Mouse (Mus musculus) forebrain, embryonic 14.5 days (tissue): Measurements from ENCODE around the gene Elmo1. TPM values are rescaled to one million over a fixed set of nuclear protein-coding genes. Genes with fewer than 3 reads are reported as not detected.

ENCODE experiments used
- ATAC-seq: fragments of 200-750 bp; cut with Nextera tagmentation; 2 replicates; pipeline ENCODE4 v1.8.0; 2017; ENCODE audit warnings: mild to moderate bottlenecking, moderate library complexity
- DNase-seq: peaks from one replicate; pipeline ENCODE4 v3.0.0-alpha.2; 2015; ENCODE audit warnings: low spot score
- H3K27ac ChIP-seq: fragments of 300-500 bp; sonication (generic); 2 replicates; pipeline ENCODE4 v1.5.1; 2014; ENCODE audit warnings: low read depth, mild to moderate bottlenecking, control low read depth, low read length, moderate library complexity
- H3K27me3 ChIP-seq: fragments of 300-500 bp; sonication (generic); replicated peaks from 2 replicates; pipeline ENCODE4 v1.6.1; 2014; ENCODE audit warnings: low read length, control low read depth, mixed read lengths; ENCODE audit not compliant: control insufficient read depth, insufficient read depth
- H3K36me3 ChIP-seq: fragments of 300-500 bp; sonication (generic); 2 replicates; pipeline ENCODE4 v1.6.1; 2014; ENCODE audit warnings: low read length, control low read depth; ENCODE audit not compliant: control insufficient read depth, insufficient read depth
- H3K4me1 ChIP-seq: fragments of 300-500 bp; sonication (generic); 2 replicates; pipeline ENCODE4 v1.6.1; 2014; ENCODE audit warnings: antibody characterized with exemption, low read length, control low read depth; ENCODE audit not compliant: control insufficient read depth, insufficient read depth
- H3K4me2 ChIP-seq: fragments of 300-500 bp; sonication (generic); 2 replicates; pipeline ENCODE4 v1.6.1; 2014; ENCODE audit warnings: mild to moderate bottlenecking, control low read depth, low read length
- H3K4me3 ChIP-seq: fragments of 300-500 bp; sonication (generic); 2 replicates; pipeline ENCODE4 v1.5.1; 2014; ENCODE audit warnings: low read depth, low read length, control low read depth
- H3K9ac ChIP-seq: fragments of 300-500 bp; sonication (generic); 2 replicates; pipeline ENCODE4 v1.6.1; 2014; ENCODE audit warnings: mild to moderate bottlenecking, low read length, control low read depth, moderate library complexity
- H3K9me3 ChIP-seq: fragments of 300-500 bp; sonication (generic); replicated peaks from 2 replicates; pipeline ENCODE4 v1.6.1; 2016; ENCODE audit warnings: low read length, control low read depth, mixed read lengths; ENCODE audit not compliant: control insufficient read depth
- WGBS: fragments of 180-500 bp; shearing (Covaris S2); extraction: QIAGEN DNeasy Blood & Tissue Kit; methylation state at CpG from one replicate; pipeline ENCODE4 v1.1.7; 2014; 5-methylcytosine and 5-hydroxymethylcytosine counted together
- polyA plus RNA-seq: library from polyadenylated mRNA; unstranded; fragments of >200 nt; fragmentation: Nextera tagmentation; extraction: Ambion mirVana; gene quantifications from 2 replicates; pipeline ENCODE4 v1.2.1, GENCODE M21; 2014

Elmo1 gene
- polyA plus RNA-seq, 1 experiment from 2014 or later: 22.6 TPM

GRCm38 (mm10) chr13:20327975-20328374 is 237.6 kb downstream of the Elmo1 start:
- no peaks in the 10 kb centered on the region for H3K4me1 ChIP-seq
- 56% methylated on average over 3 of the region's 3 CpGs for WGBS
- H3K27me3 ChIP-seq: no peaks in the 10 kb centered on the region
- no peak for ATAC-seq
- H3K4me2 ChIP-seq: no peak overlapping the region
- H3K27ac ChIP-seq: no peak overlapping the region
- no peak overlapping the region for H3K4me3 ChIP-seq
- no peaks in the 10 kb centered on the region for H3K36me3 ChIP-seq
- H3K9me3 ChIP-seq: no peaks in the 10 kb centered on the region
- no peak overlapping the region for H3K9ac ChIP-seq
- DNase-seq: no peak

DNA sequence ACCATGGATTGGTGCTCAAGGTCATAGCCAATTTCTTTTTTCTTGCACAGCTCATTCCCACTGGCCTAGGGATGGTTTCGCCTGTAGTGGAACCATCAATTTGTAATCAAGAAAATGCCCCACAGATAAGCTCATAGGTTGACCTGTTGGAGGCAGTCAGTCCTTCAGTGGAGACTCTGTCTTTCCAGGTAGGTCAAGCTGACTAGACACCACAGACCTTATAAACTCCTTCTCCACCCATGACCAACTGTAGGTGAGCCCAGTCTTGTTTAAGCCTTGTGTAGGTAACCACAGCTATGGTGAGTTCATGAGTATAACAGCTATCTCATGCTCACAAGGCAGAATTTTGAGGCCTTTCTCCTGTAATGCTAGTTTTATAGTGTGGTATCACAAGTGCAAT is 238.3 kb downstream of the Elmo1 start:
- DNase-seq: no peak

DNA sequence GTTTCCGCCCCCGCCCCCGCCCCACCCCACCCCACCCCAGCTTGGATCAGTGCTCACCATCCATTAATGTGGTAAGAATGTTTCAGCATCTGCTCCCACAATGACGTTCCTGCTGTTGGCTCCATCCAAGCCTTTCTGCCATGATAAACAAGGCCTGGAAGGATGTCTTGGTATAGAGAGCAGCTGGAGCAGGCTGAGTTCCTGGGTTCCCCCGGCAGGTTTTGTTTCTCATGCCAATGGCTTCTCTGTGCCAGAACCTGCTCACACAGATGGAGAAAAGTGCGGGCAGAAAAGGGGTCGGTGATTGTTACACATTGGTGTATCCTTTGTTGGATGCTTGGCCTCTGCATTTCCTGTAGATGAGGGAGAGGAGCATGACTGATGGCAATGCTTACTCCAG is 240.6 kb downstream of the Elmo1 start:
- ATAC-seq (0 out of 2 replicates have a peak, but pooled peaks have one; percentile 23), DNase-seq (no peak)
- Histone ChIP-seq H3K4me3 (no peak overlapping the region), H3K27me3 (no peaks in the 10 kb centered on the region), H3K36me3 (no peaks in the 10 kb centered on the region), H3K27ac (no peak overlapping the region), H3K4me1 (no peaks in the 10 kb centered on the region), H3K9ac (no peak overlapping the region), H3K4me2 (no peak overlapping the region), H3K9me3 (no peaks in the 10 kb centered on the region)
- 78% methylated on average over 7 of the region's 7 CpGs for WGBS

More for the DNA sequence above, 238.3 kb downstream of the Elmo1 start:
- H3K9ac ChIP-seq: no peak overlapping the region
- no peaks in the 10 kb centered on the region for H3K36me3 ChIP-seq
- H3K9me3 ChIP-seq: no peaks in the 10 kb centered on the region
- H3K27me3 ChIP-seq: no peaks in the 10 kb centered on the region
- H3K27ac ChIP-seq: no peak overlapping the region
- WGBS: 88% methylated on average over 1 of the region's 1 CpGs
- no peaks in the 10 kb centered on the region for H3K4me1 ChIP-seq
- ATAC-seq: no peak
- no peak overlapping the region for H3K4me2 ChIP-seq
- H3K4me3 ChIP-seq: no peak overlapping the region

DNA sequence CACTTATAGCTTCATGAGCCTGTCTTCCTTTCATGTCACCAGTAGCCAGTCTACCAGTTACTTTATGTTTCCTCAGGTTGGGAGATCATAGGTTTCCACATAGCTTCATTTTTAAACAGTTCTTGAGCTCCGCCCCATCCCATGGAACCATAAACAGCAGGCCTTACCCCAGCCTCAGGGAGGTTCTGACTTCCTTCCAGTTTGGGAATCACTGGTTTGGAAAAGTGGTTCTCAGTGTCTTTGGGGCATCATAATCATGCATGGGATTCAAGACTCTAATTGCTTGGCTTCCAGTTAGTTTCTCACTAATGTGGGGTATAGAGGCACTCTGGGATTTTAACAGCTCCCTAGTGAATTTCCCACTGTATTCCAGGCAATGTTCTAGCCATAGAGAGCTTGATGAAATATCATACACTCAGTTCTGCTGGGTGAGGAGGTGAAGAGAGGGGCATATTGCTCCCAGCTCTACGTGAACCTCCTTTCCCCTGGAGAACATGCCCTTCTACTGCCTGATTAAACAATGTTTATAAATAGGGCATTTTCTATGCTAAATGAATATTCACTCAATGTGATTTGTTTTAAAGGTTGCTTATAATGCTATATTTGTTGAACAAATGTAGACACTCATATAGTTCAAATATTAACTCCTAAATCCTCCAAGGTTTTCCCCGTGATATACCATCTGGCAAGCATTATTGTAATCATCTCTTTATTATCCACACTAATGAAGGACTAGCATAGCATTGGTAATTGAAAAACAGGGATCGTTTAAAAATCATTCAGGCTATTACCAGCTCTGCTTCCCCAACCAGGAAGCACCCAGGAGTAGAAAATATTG is 244.9 kb downstream of the Elmo1 start:
- DNase-seq (no peak), ATAC-seq (no peak)
- H3K9me3 ChIP-seq: no peaks in the 10 kb centered on the region
- no peaks in the 10 kb centered on the region for H3K36me3 ChIP-seq
- no peak overlapping the region for H3K4me3 ChIP-seq
- H3K4me2 ChIP-seq: no peak overlapping the region
- H3K27me3 ChIP-seq: no peaks in the 10 kb centered on the region
- H3K9ac ChIP-seq: no peak overlapping the region
- no peak overlapping the region for H3K27ac ChIP-seq
- 66% methylated on average over 4 of the region's 4 CpGs for WGBS
- no peaks in the 10 kb centered on the region for H3K4me1 ChIP-seq

DNA sequence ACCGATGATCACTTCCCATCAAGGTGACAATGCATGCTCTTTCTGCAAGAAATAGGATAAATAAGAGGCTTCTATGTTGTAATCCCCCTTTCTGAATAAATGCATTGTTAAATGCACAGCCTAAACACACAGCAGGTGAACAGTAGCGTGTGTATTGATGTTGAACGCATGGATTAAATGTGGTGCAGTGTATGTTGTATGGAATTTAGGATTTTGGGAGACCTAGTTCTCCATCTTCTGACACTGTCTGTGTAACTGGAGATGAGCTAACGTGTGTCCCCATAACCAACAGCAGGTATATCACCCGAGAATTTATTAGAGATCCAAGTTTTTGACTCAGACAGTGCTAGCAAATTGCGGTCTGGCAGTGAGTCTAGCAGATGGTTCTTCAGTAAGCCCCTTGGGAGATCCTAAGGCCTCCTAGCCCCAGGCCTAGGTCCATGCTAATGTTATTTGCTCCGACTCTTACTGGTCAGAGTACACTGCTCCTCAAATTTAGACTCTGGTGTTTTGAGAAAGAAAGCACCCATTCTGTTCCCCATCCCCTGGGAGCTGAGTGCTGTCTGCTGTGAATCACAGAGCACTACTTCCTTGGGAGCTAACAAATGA is 245.6 kb downstream of the Elmo1 start:
- H3K4me3 ChIP-seq: no peak overlapping the region
- H3K36me3 ChIP-seq: no peaks in the 10 kb centered on the region
- H3K27me3 ChIP-seq: no peaks in the 10 kb centered on the region
- H3K4me1 ChIP-seq: no peaks in the 10 kb centered on the region
- H3K9ac ChIP-seq: no peak overlapping the region
- WGBS: 77% methylated on average over 7 of the region's 7 CpGs
- no peaks in the 10 kb centered on the region for H3K9me3 ChIP-seq
- no peak overlapping the region for H3K27ac ChIP-seq
- H3K4me2 ChIP-seq: no peak overlapping the region
- DNase-seq: no peak
- ATAC-seq: no peak

GRCm38 (mm10) chr13:20342881-20343280 is 252.5 kb downstream of the Elmo1 start:
- ATAC-seq: no peak
- Histone ChIP-seq H3K4me1 (no peaks in the 10 kb centered on the region), H3K4me2 (no peak overlapping the region), H3K27me3 (no peaks in the 10 kb centered on the region), H3K27ac (no peak overlapping the region), H3K36me3 (no peaks in the 10 kb centered on the region), H3K4me3 (no peak overlapping the region), H3K9ac (no peak overlapping the region), H3K9me3 (no peaks in the 10 kb centered on the region)
- WGBS: 97% methylated on average over 3 of the region's 3 CpGs
- DNase-seq: no peak

GRCm38 (mm10) chr13:20349754-20350153 is 259.4 kb downstream of the Elmo1 start:
- DNase-seq (no peak), ATAC-seq (no peak)
- Histone ChIP-seq H3K9me3 (no peaks in the 10 kb centered on the region), H3K27ac (no peak overlapping the region), H3K4me2 (no peak overlapping the region), H3K9ac (no peak overlapping the region), H3K36me3 (no peaks in the 10 kb centered on the region), H3K27me3 (no peaks in the 10 kb centered on the region), H3K4me1 (peaks cover 7% of the 10 kb centered on the region), H3K4me3 (no peak overlapping the region)
- WGBS: 84% methylated on average over 1 of the region's 1 CpGs

GRCm38 (mm10) chr13:20352631-20353030 is 262.2 kb downstream of the Elmo1 start:
- no peak for ATAC-seq
- DNase-seq: no peak
- Histone ChIP-seq H3K36me3 (no peaks in the 10 kb centered on the region), H3K9me3 (no peaks in the 10 kb centered on the region), H3K4me2 (no peak overlapping the region), H3K27ac (no peak overlapping the region), H3K9ac (no peak overlapping the region), H3K4me3 (no peak overlapping the region), H3K4me1 (peaks cover 17% of the 10 kb centered on the region), H3K27me3 (no peaks in the 10 kb centered on the region)
- 95% methylated on average over 2 of the region's 2 CpGs for WGBS
